Mouse (Mus musculus) lung, postnatal 0 days (tissue): ENCODE results near the gene Smg9.

ENCODE experiments used
- CTCF ChIP-seq: IDR thresholded peaks from 2 replicates; pipeline ENCODE4 v1.5.1; 2016; ENCODE audit warnings: antibody characterized with exemption, mild to moderate bottlenecking
- EP300 ChIP-seq: IDR thresholded peaks from 2 replicates; pipeline ENCODE4 v1.6.1; 2016; ENCODE audit warnings: antibody characterized with exemption, mild to moderate bottlenecking, control low read depth

GRCm38 (mm10) chr7:24427168-24427567 lies 27.7 kb downstream of the Smg9 start:
- TF ChIP-seq CTCF (no peak), EP300 (no peak)
